Mouse (Mus musculus) olfactory bulb, adult 2 months (tissue): Measurements from ENCODE around the gene Gm4869.

Source experiments
- CTCF ChIP-seq: fragments of 200-500 bp; IDR thresholded peaks from 2 replicates; pipeline ENCODE4 v1.5.1; 2012; ENCODE audit warnings: low read depth, mild to moderate bottlenecking, low read length, moderate library complexity; ENCODE audit not compliant: insufficient read depth
- POLR2A ChIP-seq: fragments of 200-500 bp; IDR thresholded peaks from 2 replicates; pipeline ENCODE4 v1.6.1; 2012; ENCODE audit warnings: mild to moderate bottlenecking, low read depth, low read length, moderate library complexity; ENCODE audit not compliant: insufficient read depth

- TF ChIP-seq POLR2A (no peak), CTCF (no peak)
Measured at GRCm38 (mm10) chr5:140500736-140501135, 55.3 kb downstream of the Gm4869 start.
